Mouse (Mus musculus) E14TG2a.4 (cell line): ENCODE measurements at regions not wholly inside any gene's neighbourhood (a gene's known extent, or its start where the extent isn't known, plus 50 kb on each side); places are given as distances from the start of the nearest gene placed in this dataset.

Experiments used
- H3K27me3 ChIP-seq: 2 replicates; pipeline ENCODE4 v1.6.1; 2014; ENCODE audit warnings: low read length, control low read depth; ENCODE audit not compliant: insufficient read depth
- H3K36me3 ChIP-seq: 2 replicates; pipeline ENCODE4 v1.6.1; 2014; ENCODE audit warnings: low read length, control low read depth; ENCODE audit not compliant: insufficient read depth
- H3K4me1 ChIP-seq: replicated peaks from 2 replicates; pipeline ENCODE4 v1.6.1; 2014; ENCODE audit warnings: low read depth, low read length, control low read depth
- H3K4me3 ChIP-seq: replicated peaks from 2 replicates; pipeline ENCODE4 v1.5.1; 2014; ENCODE audit warnings: mild to moderate bottlenecking, low read length
- H3K9me3 ChIP-seq: 2 replicates; pipeline ENCODE4 v1.6.1; 2014; ENCODE audit warnings: low read length, control low read depth
- CTCF ChIP-seq: conservative IDR thresholded peaks from 2 replicates; pipeline ENCODE4 v1.5.1; 2014; ENCODE audit warnings: low read length
- NANOG ChIP-seq: IDR thresholded peaks from 2 replicates; pipeline ENCODE4 v1.6.1; 2014; ENCODE audit warnings: borderline replicate concordance, low read length, mixed read lengths
- POU5F1 ChIP-seq: IDR thresholded peaks from 2 replicates; pipeline ENCODE4 v1.6.1; 2014; ENCODE audit warnings: low read length, borderline replicate concordance

DNA sequence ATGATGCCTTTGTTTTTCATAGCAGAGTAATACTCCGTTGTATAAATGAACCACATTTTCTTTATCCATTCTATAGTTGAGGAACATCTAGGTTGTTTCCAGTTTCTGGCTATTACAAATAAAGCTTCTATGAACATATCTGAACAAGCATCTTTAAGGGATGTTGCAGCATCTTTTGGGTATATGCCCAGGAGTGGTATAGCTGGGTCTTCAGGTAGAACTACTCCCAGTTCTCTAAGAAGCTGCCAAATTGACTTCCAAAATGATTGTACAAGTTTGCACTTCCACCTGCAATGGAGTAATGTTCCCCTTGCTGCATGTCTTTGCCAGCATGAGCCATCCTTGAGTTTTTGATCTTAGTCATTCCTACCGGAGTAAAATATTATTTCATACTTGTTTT lies 80.5 kb upstream of the Arhgap28 start:
- H3K36me3 ChIP-seq = no peaks in the 10 kb centered on the region
- no peaks in the 10 kb centered on the region for H3K27me3 ChIP-seq
- H3K4me3 ChIP-seq = no peak overlapping the region
- peaks cover 16% of the 10 kb centered on the region for H3K4me1 ChIP-seq
- no peak for TF ChIP-seq NANOG
- H3K9me3 ChIP-seq = peaks cover 7% of the 10 kb centered on the region; the same call in 1 of the 2 replicates

DNA sequence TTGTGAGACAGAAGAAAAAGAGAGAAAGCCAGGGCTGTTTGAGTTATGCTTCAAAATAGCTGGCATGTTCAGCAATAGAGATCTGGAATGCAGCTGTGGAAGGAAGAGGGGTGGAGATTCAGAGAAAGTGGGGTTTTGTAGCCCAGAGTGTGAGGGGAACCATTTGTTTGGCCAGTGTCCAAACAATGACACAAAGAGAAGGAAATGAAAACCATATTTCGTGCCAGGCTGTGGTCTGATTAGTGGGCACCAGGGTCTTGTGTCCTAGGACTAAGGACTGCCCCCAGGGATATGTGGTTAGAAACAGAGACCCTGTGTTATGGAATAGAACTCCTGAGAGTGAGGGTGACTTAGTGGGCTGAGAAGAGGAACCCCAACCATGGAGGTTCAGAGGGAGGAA lies 83.2 kb upstream of the Arhgap28 start:
- H3K27me3 ChIP-seq = no peaks in the 10 kb centered on the region
- peaks cover 17% of the 10 kb centered on the region; the same call in 1 of the 2 replicates for H3K9me3 ChIP-seq
- H3K4me3 ChIP-seq = no peak overlapping the region
- no peak for TF ChIP-seq NANOG
- no peak for TF ChIP-seq CTCF
- TF ChIP-seq POU5F1 = no peak
- H3K4me1 ChIP-seq = peaks cover 12% of the 10 kb centered on the region
- H3K36me3 ChIP-seq = no peaks in the 10 kb centered on the region

DNA sequence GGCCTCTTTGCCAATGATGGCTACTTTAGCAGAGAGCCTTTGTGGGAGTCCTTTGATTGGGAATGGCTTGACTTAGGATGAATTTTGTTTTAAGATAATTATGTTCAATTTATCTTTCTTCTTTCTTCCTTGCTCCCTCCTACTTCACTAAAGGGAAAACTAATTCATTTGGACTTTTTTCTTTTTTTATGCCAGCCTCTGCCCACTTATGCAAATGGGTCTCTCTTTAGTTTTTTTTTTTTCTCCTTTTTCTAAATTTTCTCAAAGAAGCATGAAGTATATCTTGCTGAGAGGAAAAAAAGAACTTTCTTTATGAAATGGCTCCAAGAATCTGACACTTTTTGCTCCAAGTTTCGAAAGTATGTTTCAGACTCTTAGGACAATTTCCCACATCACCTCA lies 85.3 kb upstream of the Arhgap28 start:
- H3K4me1 ChIP-seq = no peaks in the 10 kb centered on the region
- H3K9me3 ChIP-seq = peaks cover 10% of the 10 kb centered on the region; the same call in 1 of the 2 replicates
- TF ChIP-seq NANOG (no peak), CTCF (no peak), POU5F1 (no peak)
- no peaks in the 10 kb centered on the region for H3K36me3 ChIP-seq
- H3K4me3 ChIP-seq = no peak overlapping the region
- H3K27me3 ChIP-seq = no peaks in the 10 kb centered on the region

DNA sequence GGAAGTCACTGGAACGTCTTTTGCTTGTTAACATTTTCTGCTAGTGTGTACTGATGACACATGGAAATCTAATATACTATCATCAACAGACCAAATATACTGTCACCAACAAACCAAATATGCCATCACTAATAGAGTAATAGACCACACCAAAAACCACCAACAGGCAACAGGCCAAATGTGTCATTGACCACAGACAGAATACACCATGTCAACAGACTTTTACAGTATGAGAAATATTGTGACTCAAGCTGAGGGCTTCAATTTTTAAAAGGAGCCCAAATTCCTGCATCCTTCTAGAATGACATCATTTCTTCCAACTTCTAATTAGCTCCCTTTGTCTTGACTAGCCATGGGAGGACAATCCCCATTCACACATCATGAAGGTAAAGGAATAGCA lies 85.9 kb upstream of the Arhgap28 start:
- Histone ChIP-seq H3K4me3 (no peak overlapping the region), H3K4me1 (no peaks in the 10 kb centered on the region), H3K36me3 (no peaks in the 10 kb centered on the region), H3K27me3 (no peaks in the 10 kb centered on the region), H3K9me3 (peaks cover 10% of the 10 kb centered on the region; the same call in 1 of the 2 replicates)
- TF ChIP-seq NANOG (no peak), CTCF (no peak), POU5F1 (no peak)

DNA sequence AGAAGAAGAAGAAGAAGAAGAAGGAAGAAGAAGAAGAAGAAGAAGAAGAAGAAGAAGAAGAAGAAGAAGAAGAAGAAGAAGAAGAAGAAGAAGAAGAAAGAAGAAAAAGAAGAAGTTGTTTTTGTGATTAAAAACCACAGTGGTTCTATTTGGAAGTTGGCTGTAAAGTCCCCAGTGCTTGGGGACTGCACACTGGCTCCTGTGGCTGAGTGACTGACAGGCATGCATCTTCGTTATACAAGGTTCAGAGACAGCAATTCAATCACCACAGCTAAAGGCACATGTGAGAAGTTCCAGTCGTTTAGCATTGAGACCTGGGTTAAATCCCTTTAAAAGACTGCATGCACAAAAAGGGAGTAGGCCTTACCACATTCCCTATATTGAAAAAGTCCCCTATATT lies 93.1 kb upstream of the Arhgap28 start:
- H3K36me3 ChIP-seq = no peaks in the 10 kb centered on the region
- H3K9me3 ChIP-seq = no peaks in the 10 kb centered on the region; the same call in 1 of the 2 replicates
- TF ChIP-seq NANOG (no peak), CTCF (no peak), POU5F1 (no peak)
- no peaks in the 10 kb centered on the region for H3K4me1 ChIP-seq
- no peak overlapping the region for H3K4me3 ChIP-seq
- H3K27me3 ChIP-seq = no peaks in the 10 kb centered on the region

DNA sequence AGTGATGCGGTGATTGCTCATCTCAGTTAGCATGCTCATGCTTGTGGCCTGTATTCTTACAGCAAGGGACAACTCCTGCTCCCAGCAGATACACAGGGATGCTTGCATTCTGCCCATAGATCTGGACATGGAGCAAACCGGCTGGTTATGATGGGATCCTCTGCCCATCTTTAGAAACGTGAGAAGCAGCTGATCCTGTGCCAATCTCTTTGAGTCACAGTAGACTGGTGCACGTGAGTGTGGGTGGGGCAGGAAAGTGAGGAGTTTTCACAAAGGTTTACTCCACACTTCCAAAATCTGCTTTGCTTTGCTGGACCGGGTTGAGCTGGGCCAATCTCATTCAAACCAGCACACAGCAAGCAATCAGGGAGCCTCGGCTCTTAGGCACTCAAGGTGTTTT lies 93.5 kb upstream of the Arhgap28 start:
- no peaks in the 10 kb centered on the region for H3K9me3 ChIP-seq
- no peaks in the 10 kb centered on the region for H3K27me3 ChIP-seq
- no peak for TF ChIP-seq POU5F1
- TF ChIP-seq CTCF = no peak
- no peak for TF ChIP-seq NANOG
- no peaks in the 10 kb centered on the region for H3K36me3 ChIP-seq
- H3K4me3 ChIP-seq = no peak overlapping the region
- H3K4me1 ChIP-seq = no peaks in the 10 kb centered on the region

DNA sequence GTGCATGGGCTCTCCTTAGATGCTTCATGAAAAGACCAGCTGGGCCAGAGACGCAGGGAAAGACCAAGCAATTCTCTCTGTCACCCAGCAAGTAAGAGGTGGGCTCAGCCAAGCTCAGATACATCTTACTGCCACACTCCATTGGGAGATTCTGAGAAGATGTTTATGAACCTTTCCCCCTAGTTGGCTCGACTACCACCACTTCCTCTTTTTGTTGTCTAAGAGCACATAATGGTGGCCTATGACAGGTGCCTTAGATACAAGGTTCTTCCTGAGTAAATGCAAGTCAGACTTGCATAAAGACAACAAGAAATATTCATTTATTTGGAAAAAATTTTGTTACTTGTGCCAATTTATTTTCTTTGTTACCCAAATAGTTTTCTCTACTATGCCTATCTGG lies 96.2 kb upstream of the Arhgap28 start:
- TF ChIP-seq CTCF (no peak), POU5F1 (no peak), NANOG (no peak)
- H3K4me1 ChIP-seq = no peaks in the 10 kb centered on the region
- H3K4me3 ChIP-seq = no peak overlapping the region

DNA sequence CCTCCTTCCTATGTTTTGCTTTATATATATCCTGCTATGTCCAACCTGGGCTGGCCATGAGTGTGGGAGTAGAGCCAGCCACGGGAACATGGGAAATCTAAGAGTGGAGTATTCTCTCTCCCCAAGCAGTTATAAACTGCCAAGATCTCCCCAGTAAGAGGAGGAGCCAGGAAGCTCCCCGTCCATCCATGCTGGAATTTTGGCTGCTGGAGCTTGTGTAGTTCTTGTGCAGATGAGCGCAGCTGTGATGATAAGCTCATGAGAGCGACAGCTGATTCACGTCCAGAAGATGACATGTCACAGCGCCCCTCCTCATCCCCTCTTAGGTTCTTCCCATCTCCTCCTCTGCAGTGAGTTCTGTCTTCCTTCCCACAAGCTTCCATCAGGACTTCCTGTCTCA lies 99.4 kb upstream of the Arhgap28 start:
- no peak for TF ChIP-seq POU5F1
- TF ChIP-seq CTCF = no peak
- no peak for TF ChIP-seq NANOG
- no peaks in the 10 kb centered on the region for H3K4me1 ChIP-seq
- H3K9me3 ChIP-seq = no peaks in the 10 kb centered on the region
- no peaks in the 10 kb centered on the region for H3K27me3 ChIP-seq
- no peak overlapping the region for H3K4me3 ChIP-seq
- no peaks in the 10 kb centered on the region for H3K36me3 ChIP-seq

More for the DNA sequence above, 96.2 kb upstream of the Arhgap28 start:
- H3K9me3 ChIP-seq = no peaks in the 10 kb centered on the region
- no peaks in the 10 kb centered on the region for H3K36me3 ChIP-seq
- H3K27me3 ChIP-seq = no peaks in the 10 kb centered on the region

DNA sequence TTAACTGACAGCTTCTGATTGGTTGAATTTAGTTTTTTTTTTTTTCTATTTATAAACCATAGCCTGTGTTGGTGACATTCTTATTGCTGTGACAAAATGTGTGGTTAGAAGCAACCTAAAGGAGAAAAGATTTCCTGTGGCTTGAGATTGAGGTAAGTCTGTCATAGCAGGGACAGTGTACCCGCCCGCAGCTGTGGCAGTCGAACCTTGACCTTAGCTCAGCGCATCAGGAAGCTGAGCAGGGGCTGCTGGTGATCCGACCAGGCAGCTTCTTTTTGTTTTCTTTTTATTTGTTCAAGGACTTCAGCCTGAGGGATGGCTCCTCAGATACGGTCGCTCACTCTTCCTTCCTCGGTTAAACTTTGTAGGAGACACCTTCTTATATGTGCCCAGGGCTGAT lies 102.4 kb upstream of the Arhgap28 start:
- no peaks in the 10 kb centered on the region for H3K9me3 ChIP-seq
- H3K4me3 ChIP-seq = no peak overlapping the region
- H3K36me3 ChIP-seq = no peaks in the 10 kb centered on the region
- TF ChIP-seq POU5F1 (no peak), NANOG (no peak), CTCF (no peak)
- no peaks in the 10 kb centered on the region for H3K27me3 ChIP-seq
- no peaks in the 10 kb centered on the region for H3K4me1 ChIP-seq
